Mouse (Mus musculus): Measurements from ENCODE around the gene Tnks2.
"Not testable (repeated sequence)": the region's sequence is repeated elsewhere in the genome, so short reads cannot be mapped to it uniquely, and the experiment has no call there.

Gene Tnks2

DNA sequence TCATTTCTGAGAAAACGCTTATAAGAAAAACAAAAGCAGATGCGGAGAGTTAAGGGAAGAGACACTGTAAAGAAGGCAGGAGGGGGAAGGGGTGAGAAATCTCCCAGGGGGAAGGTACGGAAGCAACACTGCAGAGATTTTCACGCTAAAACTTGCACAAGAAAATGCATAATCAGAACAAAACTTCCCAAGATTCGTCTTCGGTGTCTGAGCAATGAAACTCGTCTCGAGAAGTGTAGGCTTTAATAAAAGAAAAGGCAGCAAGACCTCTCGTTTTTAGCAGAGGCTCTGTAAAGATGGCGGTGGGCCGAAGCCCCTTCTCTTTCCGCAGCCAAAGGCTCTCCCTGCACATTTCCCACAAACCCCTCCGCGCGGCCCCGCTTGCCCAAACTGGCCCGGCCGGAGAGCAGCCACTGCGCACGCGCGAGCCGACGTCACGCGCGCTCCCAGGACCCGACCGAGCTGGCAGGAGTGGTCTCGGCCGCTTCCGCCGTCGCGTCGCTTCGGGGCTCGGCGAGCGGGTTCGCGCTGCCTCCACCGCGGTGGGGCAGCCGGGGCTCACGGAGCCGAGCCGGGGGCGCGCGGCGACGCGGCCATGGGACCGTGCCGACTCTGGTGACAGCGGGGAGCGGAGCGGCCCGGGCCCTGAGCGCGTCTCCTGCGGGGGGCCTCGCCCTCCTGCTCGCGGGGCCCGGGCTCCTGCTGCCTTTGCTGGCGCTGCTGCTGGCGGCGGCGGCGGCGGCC, at the start of gene Tnks2:
Gene Tnks2 (plus strand): TSS at position 445 of the 744 bp plus-strand sequence.
- DNase-seq (ENCODE audit: low read depth in 2 of 2, low spot score in 2 of 2), result peak; percentile 81 to 85

DNA sequence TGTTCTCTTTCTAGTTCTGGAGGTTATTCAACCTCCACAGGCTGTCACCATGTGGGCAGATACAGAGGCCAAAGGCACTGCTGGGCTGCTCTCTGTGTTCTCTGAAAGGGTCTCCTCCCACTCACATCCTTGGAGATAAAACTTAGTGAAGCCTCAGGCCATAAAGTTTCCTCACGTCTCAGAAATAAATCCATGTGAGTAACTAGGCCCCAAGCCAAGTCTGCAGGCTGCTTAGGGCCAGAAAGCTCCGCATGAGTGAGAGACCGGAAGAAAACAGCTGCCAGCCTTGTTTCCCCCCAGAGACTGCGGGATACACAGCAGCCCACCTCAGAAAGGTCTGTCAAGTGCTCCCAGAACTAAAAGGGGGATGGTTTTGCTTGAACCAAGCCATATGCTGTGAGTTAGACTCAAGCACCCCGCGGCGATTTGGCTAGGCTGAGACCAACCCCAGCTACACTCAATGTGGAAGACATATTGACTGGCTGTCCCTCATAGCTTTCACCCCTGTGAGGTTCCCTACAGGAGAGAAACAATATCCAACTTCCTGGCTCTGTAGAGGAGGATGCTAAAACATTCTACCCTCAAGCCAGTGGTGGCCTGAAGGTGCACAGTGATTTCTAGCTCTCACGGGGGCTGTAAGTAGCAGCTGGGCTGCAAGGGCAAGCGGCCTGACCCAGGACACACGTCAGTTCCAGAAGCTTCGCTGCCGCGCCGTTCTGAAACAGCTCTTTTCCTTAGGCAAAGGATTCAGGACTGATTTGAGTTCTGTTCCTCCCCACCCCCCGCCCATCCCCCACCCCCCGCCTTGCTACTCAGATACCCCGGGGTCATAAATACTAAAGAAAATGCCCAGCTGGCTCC, 43.9 kb upstream of the Tnks2 start:
- no peak for DNase-seq (ENCODE audit: low read depth in 2 of 2, low spot score in 2 of 2)

DNA sequence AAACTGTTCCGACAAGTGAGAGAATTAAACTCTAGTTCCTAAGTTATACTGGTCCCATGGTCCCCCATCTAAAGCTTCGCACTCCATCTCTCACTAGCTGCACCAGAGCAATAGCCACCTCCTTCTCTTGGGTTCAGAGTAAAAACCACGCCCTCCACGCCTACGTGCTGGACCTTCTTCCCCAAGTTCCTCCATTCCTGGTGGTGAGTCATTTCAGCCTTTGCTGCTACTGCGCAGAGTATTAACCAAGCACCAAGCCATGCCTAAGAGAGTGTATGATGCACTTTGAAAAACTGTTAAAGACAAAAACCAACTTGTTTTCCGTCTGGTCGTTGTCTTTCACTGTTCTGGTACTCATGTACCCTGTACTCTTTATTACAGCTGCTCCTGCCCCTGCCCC, 41.4 kb upstream of the Tnks2 start:
- DNase-seq (ENCODE audit: low read depth in 2 of 2, low spot score in 2 of 2), result no peak

DNA sequence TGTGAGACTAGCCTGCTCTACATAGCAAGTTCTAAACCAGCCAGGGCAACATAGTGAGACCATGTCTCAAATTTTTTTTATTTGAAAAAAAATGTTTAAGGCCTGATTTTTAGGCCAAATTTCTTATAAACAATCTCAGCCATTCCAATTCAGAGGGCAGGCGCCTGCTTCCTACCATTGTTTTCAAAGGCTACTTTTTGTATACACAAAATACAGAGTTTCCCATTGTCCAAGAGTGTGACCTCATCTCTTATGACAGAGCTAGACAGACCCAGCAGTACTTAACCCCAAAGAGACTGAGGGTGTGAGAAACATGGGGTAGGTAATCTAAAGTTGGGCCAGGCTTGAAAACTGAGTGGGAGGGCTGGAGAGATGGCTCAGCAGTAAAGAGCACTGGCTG, 40.6 kb upstream of the Tnks2 start:
- no peak for DNase-seq (ENCODE audit: low read depth in 2 of 2, low spot score in 2 of 2)

DNA sequence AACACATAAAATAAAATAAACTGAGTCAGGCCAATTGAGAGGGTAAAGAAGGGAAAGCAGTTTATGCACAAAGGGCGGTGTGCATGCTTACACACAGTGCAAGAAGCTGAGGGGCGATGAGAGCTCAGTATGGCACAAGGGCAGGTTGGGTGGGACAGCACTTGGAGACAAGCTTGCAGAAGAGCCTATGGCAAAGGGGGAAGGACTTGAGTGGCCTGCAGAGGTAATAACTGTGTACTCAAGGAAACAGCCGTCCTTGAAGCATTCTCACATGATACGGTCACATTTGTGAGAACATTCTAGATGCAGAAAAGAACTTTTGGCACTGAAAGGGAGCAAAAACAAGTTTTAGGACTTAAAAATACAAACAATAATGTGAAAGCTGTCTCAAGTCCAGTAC, 40.0 kb upstream of the Tnks2 start:
- DNase-seq (ENCODE audit: low read depth in 2 of 2, low spot score in 2 of 2), result no peak

DNA sequence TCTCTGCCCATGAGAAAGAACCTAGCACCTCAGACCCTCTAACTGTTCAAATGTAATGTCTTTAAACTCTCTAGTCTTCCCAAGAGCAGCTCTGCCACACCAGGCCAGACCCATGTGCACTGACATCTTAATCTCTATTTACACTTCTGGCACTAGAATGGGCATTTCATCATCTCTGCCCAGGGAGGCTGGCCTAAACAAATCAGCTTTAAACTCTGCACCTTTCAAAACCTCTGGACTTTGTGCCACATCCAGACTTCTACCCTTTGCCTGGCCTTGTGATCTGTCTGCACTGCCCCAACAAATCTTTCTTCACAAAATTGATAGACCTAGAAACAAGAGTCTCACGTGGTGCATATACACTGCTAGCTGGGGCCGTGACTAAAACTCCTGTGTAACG, 38.8 kb upstream of the Tnks2 start:
- no peak for DNase-seq (ENCODE audit: low read depth in 2 of 2, low spot score in 2 of 2)

DNA sequence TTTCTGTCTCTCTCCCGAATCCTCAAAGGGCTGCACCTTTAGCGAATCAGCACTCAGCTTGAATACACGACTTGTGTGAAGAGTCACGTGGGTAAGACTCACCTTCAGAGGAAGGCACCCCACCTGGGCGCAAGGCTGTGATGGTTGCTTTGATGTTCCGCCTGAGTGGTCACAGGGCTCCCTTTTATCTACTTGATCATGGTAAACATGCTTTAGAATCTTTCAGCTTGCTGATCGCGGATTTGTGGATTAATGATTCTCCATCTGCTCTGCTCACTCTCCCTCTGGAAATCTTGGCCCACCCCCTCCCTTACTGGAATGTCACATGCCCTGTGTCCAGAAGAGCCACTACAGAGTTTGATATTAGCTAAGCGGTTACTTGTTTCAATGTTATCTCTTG, 37.1 kb upstream of the Tnks2 start:
- DNase-seq (ENCODE audit: low read depth in 2 of 2, low spot score in 2 of 2), result no peak

DNA sequence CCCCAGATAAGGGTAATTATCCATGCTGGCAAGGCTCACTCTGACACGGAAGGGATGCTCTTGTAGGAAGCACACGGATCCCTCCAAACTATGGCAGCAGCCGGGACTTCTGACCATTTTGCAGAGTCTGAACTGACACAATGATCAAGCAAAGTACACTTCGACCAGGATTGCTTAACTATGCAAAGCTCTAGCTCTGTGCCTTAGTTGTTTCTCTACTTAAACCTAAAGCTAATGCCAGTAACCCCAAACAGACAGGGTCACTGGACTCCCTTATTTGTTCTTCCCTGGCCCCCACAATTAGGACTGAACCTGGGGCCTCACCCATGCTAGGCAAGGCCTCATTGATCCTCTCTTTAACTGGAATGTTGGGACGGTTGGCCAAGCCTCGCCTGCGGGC, 33.7 kb upstream of the Tnks2 start:
- DNase-seq (ENCODE audit: low read depth in 2 of 2, low spot score in 2 of 2), result no peak

DNA sequence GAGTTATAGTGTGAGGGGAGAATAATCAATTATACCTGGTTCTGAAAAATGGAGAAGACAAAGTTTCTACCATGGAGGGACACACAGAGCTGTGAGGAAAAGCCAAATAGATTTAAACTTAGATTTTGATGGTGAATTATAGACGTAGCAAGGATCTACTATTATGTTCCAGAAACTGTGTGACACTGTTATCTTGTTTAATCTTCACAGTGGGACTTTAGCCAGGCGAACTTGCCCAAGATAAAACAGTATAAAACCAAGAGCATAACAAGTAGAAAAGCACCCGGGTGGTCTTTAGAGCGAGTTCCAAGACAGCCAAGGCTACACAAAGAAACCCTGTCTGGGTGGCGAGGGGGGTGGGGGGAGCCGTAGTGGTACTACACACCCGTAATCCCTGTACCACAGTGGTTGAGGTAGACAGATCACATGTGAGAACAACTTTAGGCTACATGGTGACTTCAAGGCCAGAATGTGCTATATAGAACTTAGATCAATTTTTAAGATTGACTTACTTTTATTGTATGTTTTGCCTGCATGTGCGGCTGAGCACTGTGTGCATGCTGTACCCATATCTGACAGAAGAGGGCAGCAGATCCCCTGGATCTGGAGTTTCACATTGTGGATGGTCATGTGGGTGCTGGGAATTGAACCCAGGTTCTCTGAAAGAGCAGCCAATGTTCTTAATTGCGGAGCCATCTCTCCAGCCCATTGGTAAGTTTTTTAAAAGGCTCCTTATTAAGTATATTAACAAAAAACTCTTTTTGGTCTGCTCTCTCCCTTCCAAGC, 32.0 kb upstream of the Tnks2 start:
- DNase-seq (ENCODE audit: low read depth in 2 of 2, low spot score in 2 of 2), result no peak

DNA sequence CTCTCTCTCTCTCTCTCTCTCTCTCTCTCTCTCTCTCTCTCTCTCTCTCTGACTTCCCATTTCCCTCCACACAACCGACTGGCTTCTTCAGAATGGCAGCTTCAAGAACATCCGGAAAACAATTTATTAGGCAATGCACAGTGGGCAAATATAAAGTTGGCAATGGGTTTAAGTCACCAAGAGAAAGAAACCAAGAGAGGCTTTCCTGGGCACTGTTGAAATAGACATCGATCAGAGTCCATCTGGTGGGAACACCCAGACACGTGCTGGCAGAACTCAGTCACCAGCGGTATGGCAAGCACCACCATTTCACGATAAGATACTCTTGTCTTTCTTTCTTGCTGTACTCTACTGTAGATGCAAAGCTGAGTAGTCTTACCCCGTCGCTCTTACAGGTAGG, 30.6 kb upstream of the Tnks2 start:
- no peak for DNase-seq (ENCODE audit: low read depth in 2 of 2, low spot score in 2 of 2)

DNA sequence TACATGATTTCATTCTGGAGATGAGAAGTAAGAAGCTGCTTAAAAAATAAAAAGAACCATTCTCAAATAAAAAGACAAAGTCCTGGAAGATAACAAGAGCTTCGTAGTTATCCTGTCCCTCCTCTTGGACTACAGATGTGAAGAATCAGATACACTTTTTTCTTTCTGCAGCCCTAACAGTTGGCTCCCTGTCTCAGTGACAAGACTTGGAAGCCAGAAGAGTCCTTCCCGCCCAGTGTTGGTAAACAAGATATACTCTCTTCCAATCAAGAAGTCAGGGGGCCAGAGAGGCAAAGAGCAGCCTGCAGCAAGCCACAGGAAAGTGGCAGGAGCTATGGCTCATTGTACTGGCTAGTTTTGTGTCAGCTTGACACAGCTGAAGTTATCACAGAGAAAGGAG, 27.2 kb upstream of the Tnks2 start:
- DNase-seq (ENCODE audit: low read depth in 2 of 2, low spot score in 2 of 2), result no peak

DNA sequence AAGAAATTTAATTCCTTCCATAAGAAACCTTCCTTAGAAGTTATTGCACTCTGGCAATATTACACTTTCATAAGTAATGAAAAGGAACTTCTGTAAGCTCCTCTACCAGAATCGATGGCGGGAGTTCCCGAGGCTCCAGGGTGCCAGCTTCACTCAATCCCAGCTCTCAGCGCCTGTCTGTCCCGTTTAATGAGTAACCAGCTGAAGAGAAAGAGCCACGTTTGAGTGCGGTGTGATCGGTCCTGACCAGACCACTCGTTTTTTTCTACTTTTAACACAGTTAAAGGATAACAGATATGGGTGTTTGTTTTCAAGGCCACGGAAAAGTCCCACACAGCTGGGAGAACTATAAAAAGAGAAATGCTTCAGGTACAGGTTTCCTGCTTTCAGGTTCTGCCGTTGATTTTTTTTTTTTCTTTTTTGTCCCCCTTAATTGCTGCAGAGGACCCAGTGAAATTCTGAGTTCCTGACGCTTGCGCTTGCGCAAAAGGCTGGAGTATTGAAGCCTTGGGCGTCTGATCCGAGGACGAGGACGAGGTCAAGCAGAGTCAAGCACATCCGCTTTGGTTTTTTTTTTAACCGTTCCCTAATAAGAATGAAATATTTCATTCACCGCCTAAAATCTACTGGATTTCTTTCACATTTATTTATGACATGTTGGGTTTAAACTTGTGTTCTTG, 25.5 kb upstream of the Tnks2 start:
- no peak for DNase-seq (ENCODE audit: low read depth in 2 of 2, low spot score in 2 of 2)

DNA sequence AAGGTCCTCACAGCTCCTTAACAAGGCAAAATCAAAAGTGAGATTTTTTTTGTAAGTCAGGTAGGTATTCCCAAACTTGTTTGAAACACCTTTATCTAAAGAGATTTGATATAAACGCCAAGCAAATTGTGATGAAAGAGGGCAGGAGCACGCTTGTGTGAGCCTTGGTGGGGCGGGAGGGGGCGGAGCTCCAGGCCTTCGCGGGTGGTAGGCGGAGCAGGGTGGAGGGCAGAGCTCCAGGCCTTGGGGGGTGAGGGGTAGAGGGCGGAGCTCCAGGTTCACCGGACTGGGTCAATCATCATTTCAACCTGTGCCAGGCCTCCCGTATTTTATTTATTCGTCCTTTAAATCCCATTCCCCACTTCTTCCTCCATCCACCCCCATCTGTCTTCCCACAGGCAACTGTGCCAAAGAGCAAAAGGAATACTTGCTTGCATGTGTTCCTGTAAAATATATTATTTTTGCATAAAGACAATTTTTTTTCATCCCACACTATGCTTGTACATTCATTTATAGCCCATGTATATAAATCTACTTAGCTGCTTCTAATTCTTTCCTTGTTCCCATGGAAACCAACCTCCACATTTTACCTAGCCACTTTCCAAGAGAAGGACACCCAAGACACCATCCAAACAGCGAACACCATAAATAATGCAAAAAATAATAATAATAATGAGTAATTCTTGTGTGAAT, 24.4 kb upstream of the Tnks2 start:
- DNase-seq (ENCODE audit: low read depth in 2 of 2, low spot score in 2 of 2), result no peak

DNA sequence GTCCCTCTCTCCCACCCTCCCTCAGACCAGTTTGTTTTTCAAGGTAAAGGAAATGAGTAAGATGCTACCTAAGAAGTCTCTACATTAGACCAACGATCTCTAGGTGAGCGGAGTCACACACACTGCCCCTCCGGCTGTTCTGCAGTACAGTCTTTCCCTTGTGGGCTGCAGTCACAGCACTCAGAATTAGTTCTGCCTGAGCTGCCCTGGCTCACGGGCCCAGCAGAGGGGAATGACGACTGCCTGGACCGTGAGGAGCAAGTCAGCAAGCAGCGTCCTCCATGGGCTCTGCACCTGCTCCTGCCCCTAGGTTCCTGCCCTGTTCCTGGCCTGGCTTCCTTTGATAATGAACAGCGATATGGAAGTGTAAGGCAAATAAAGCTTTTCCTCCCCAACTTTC, 22.0 kb upstream of the Tnks2 start:
- no peak for DNase-seq (ENCODE audit: low read depth in 2 of 2, low spot score in 2 of 2)

DNA sequence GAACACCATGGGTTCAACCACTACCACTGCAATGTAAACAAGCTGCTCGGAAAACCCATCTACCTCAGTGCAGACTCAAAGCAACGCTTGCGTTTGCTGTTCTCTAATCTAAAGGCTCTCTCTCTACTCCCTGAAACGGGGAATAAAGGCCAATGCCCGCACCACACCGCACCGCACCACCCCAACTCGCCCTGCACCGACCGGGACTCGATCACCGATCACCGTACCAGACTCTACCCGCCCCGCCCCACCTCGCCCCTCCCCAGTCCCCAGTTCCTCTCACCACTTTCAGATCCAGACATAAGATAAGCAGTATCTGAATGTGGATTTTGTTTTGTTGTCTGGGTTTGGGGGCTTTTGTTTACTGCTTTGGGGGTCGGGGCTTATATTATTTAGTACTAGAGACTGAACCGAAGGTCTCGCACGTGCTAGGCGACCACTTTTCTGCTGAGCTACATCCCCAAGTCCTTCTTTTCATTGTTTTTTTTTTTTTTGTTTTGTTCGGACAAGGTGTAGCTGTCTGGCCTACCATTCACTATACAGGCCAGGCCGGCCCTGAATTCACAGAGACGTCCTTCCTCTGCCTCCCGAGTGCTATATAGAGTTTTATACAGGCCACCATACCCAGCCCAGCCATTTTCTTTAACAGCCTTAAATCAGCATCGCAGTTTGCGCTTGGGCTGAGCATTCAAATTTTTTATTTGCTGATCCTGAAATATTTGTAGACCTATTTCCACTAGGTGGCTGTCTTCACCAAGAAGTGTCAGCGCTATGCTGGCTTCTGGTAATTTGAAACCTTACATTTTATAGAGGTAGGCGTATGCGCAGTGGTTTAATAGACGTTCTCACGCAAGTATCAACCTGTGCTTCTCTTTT, 18.4 kb upstream of the Tnks2 start:
- DNase-seq (ENCODE audit: low read depth in 2 of 2, low spot score in 2 of 2), result peak; percentile 28 to 40

DNA sequence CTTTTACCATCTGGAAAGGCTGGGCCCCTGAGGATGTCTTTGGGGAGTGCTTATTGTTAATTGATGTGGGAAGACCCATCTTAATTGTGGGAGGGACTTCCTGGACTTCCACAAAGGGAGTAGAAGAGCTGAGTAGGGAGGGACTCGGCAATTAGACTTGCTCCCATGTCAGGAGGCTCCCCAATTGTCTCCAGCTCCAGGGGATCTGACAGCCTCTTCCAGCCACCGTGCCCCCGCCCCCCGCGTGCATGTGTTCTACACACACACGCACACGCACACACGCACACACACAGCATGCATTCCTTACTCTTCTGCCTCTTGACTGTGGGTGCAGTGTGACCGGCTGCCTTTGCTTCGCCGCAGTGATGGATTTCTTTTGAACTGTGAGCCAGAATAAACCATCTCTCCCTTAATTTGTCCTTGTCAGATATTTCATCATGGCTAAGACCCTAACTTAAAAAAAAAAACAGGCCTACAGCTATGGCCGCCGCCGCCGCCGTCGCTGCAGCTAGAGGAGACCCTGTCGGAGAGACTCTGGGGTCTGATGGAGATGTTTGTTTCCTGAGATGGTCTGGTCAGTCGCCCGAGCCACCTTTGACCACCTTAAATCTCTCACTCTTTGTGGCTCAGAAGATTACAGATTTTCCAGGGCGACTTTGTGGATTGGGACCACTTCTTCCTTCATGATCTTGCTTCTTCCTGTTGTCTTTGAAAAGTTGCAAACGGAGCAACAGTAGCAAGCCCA, 15.7 kb upstream of the Tnks2 start:
- DNase-seq (ENCODE audit: low read depth in 2 of 2, low spot score in 2 of 2), result no peak

DNA sequence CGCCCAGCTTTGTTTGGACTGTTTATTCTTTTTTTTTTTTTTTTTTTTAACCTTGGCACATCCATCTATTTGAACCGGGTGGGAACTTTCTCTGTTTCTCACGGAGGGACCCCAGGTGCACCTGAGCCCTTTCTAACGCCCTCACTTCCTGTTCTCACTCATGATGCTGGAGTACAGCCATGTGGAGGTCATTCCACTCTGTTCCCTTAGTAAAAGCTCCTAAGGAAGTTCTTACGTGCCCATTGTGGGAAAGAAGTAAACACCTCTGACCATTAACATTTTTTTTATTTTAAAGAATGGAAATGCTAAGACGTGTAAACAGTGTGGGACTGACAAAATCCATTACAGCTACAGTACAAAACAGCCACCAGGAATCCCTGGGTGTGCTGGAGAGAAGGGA, 14.8 kb upstream of the Tnks2 start:
- no peak for DNase-seq (ENCODE audit: low read depth in 2 of 2, low spot score in 2 of 2)

DNA sequence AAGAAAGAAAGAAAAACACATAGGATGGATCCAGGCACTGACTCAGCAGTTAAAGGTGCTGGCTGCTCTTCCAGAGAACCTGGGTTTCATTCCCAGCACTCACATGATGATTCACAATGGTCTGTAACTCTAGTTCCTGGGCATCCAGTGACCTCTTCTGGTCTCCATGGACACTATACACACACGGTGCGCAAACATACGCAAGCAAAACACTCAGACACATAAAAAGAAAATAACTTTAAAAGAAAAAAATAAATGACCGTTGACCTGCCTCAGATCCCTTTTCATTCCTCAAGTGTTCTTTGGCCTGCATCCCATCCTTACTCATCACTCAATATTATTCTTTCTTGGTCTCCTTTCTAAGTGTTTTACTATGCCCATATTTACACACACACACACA, 13.6 kb upstream of the Tnks2 start:
- no peak for DNase-seq (ENCODE audit: low read depth in 2 of 2, low spot score in 2 of 2)

DNA sequence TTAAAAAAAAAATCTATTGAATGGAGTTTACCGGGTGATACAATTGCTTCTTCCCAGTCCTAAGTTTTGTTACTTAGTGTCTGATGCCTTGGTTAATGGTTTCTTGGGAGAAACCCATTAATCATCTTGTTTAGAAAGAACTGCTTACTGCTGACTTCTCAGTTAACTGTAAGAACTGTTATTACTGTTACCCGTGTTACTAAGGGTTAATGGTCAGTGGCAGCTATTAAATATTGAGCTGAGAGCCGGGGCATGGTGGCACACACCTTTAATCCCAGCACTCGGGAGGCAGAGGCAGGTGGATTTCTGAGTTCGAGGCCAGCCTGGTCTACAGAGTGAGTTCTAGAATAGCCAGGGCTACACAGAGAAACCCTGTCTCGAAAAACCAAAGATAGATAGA, 12.7 kb upstream of the Tnks2 start:
- not testable (repeated sequence) for DNase-seq (ENCODE audit: low read depth in 2 of 2, low spot score in 2 of 2)

Measured in CD8-positive naive resting alpha-beta T cell, adult 2 months (primary cell).